ENCODE assay signal across 8 mouse cellular contexts in the genomic region with DNA sequence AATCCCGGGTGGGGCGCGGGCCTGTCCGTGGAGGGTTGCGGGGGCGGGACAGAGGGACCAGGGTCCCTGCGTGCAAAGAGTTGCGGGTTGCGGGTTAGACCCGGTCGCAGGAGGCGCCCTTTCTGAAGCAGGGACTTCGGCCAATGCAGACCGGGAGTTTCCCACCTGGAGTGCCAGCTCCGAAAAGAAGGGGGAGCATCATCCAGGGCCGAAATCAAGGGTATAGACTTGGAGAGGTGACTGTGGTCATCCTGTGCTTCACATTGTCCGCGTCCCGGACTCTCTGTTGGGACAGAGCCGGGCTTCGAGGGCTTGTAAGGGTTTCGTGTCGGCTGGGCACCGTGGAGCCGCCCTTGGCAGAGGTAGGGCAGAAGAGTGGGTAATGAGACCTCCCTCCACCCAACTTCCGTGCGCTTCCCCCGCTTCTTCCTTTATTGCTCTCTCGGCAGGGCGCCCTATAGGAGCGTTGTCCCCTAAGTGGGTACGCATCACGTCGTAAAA. TPM values are rescaled to one million over a fixed set of nuclear protein-coding genes. Genes with fewer than 3 reads are reported as not detected.
DNase-seq lines count a peak whose midpoint lies in the region; ATAC-seq and TF ChIP-seq lines count a peak whose summit lies in the region.

No protein-coding gene starts in this region.

- peak overlapping the region; percentile 90 for H3K27ac ChIP-seq in layer of hippocampus, adult 2 months
- peak overlapping the region; percentile 77 for H3K27ac ChIP-seq in kidney, embryonic 14.5 days (ENCODE audit: low read depth, low read length)
- peak overlapping the region; percentile 86 for H3K27ac ChIP-seq in liver, embryonic 13.5 days
- H3K27ac ChIP-seq in testis, adult 2 months (ENCODE audit: control insufficient read depth, insufficient read depth, low read depth, low read length), result peak overlapping the region; percentile 84

- peaks cover 8% of the 10 kb centered on the region for H3K36me3 ChIP-seq in kidney, embryonic 14.5 days (ENCODE audit: control insufficient read depth, insufficient read depth, low read length)
- peaks cover 16% of the 10 kb centered on the region for H3K36me3 ChIP-seq in liver, embryonic 13.5 days
- H3K36me3 ChIP-seq in testis, adult 2 months (ENCODE audit: control insufficient read depth, insufficient read depth, low read length), result no peaks in the 10 kb centered on the region

- DNase-seq in layer of hippocampus, adult 2 months (ENCODE audit: low spot score in 2 of 2), result peak; percentile 21 to 32
- DNase-seq in layer of hippocampus, adult 9-11 months, result no peak
- DNase-seq in cerebellum, postnatal 4 days (ENCODE audit: low spot score in 2 of 2), result peak; percentile 27 to 58
- DNase-seq in gastrocnemius, postnatal 4 days (ENCODE audit: low spot score in 2 of 2), result peak; percentile 48 to 56
- DNase-seq in liver, embryonic 13.5 days, result no peak
- DNase-seq in natural killer cell, adult 2 months (ENCODE audit: low spot score in 2 of 2), result peak; percentile 27 to 37

- H3K9ac ChIP-seq in kidney, embryonic 14.5 days (ENCODE audit: low read depth, low read length), result peak overlapping the region; percentile 63
- peak overlapping the region; percentile 88 for H3K9ac ChIP-seq in liver, embryonic 13.5 days

- peak; percentile 71 for ATAC-seq in kidney, embryonic 14.5 days (ENCODE audit: low FRiP score, low TSS enrichment)
- ATAC-seq in liver, embryonic 13.5 days (ENCODE audit: low read depth), result peak; percentile 58

- no peak for TF ChIP-seq POLR2A in testis, adult 2 months (IDR thresholded peaks at IDR 0.05; ENCODE audit: control insufficient read depth, low read depth, low read length)

- H3K4me1 ChIP-seq in kidney, embryonic 14.5 days (ENCODE audit: control insufficient read depth, insufficient read depth, low read length), result no peaks in the 10 kb centered on the region
- peaks cover 31% of the 10 kb centered on the region for H3K4me1 ChIP-seq in liver, embryonic 13.5 days (replicated peaks)
- peaks cover 2% of the 10 kb centered on the region; the same call in 1 of the 2 replicates for H3K4me1 ChIP-seq in testis, adult 2 months (ENCODE audit: control insufficient read depth, insufficient read depth, low read length)

- peak; percentile 32 for TF ChIP-seq CTCF in layer of hippocampus, adult 2 months (conservative IDR thresholded peaks at IDR 0.05)
- no peak; the same call in 1 of the 2 replicates for TF ChIP-seq CTCF in testis, adult 2 months (IDR thresholded peaks at IDR 0.05; ENCODE audit: control insufficient read depth, insufficient read depth, insufficient replicate concordance, low read depth, low read length)

- H3K4me2 ChIP-seq in kidney, embryonic 14.5 days (replicated peaks; ENCODE audit: low read depth, low read length), result peak overlapping the region; percentile 67
- H3K4me2 ChIP-seq in liver, embryonic 13.5 days, result peak overlapping the region; percentile 93

- no peaks in the 10 kb centered on the region for H3K27me3 ChIP-seq in kidney, embryonic 14.5 days (ENCODE audit: control insufficient read depth, insufficient read depth, low read length)
- H3K27me3 ChIP-seq in liver, embryonic 13.5 days, result no peaks in the 10 kb centered on the region
- H3K27me3 ChIP-seq in testis, adult 2 months (ENCODE audit: control insufficient read depth, insufficient read depth, low read length), result no peaks in the 10 kb centered on the region

- under 1% methylated on average over 34 of the region's 34 CpGs for WGBS in kidney, embryonic 14.5 days
- WGBS in liver, embryonic 13.5 days (ENCODE audit: insufficient replicate concordance), result under 1% methylated on average over 33 of the region's 34 CpGs

- no peaks in the 10 kb centered on the region for H3K9me3 ChIP-seq in kidney, embryonic 14.5 days (ENCODE audit: control insufficient read depth, low read length)
- no peaks in the 10 kb centered on the region for H3K9me3 ChIP-seq in liver, embryonic 13.5 days (replicated peaks)

- H3K4me3 ChIP-seq in layer of hippocampus, adult 2 months, result peak overlapping the region; percentile 82
- H3K4me3 ChIP-seq in kidney, embryonic 14.5 days (ENCODE audit: low read length), result peak overlapping the region; percentile 68
- peak overlapping the region; percentile 84 for H3K4me3 ChIP-seq in liver, embryonic 13.5 days (replicated peaks)
- H3K4me3 ChIP-seq in testis, adult 2 months (ENCODE audit: control insufficient read depth, low read depth, low read length), result peak overlapping the region; percentile 93

RNA-seq across cellular contexts. Expression of a gene that starts 0.6 kb away (rescaled TPM):
- total RNA-seq in layer of hippocampus, adult 2 months (2021), result 10 to 100 TPM; 41.6 to 44.0 TPM
- 10 to 100 TPM; 15.3 to 16.5 TPM for total RNA-seq in gastrocnemius, postnatal 4 days (2021)
- 17.0 and 20.8 TPM in 2 replicates for polyA plus RNA-seq in kidney, embryonic 14.5 days (2014; fragmentation: Nextera tagmentation; extraction: Ambion mirVana)
- 3.6 and 4.2 TPM in 2 replicates for polyA plus RNA-seq in liver, embryonic 13.5 days (2015; fragmentation: Nextera tagmentation; extraction: Ambion mirVana)
- polyA plus RNA-seq in testis, adult 2 months (2012; rRNA removed), result 17.5 and 20.3 TPM in 2 replicates

RNA-seq across cellular contexts. Expression of a gene that starts 0.8 kb away (rescaled TPM):
- total RNA-seq in layer of hippocampus, adult 2 months (2021), result 10 to 100 TPM; 39.0 to 41.2 TPM
- 10 to 100 TPM; 23.9 to 24.4 TPM for total RNA-seq in gastrocnemius, postnatal 4 days (2021)
- polyA plus RNA-seq in kidney, embryonic 14.5 days (2014; fragmentation: Nextera tagmentation; extraction: Ambion mirVana), result 24.0 and 36.6 TPM in 2 replicates
- polyA plus RNA-seq in liver, embryonic 13.5 days (2015; fragmentation: Nextera tagmentation; extraction: Ambion mirVana), result 12.4 and 14.4 TPM in 2 replicates
- polyA plus RNA-seq in testis, adult 2 months (2012; rRNA removed), result 80.9 and 83.4 TPM in 2 replicates

RNA-seq across cellular contexts. Expression of a gene that starts 19.3 kb away (rescaled TPM):
- under 1 TPM; 0.64 to 0.97 TPM for total RNA-seq in layer of hippocampus, adult 2 months (2021)
- 10 to 100 TPM; 28.6 to 29.1 TPM for total RNA-seq in gastrocnemius, postnatal 4 days (2021)
- polyA plus RNA-seq in kidney, embryonic 14.5 days (2014; fragmentation: Nextera tagmentation; extraction: Ambion mirVana), result 283 and 343 TPM in 2 replicates
- 121 and 141 TPM in 2 replicates for polyA plus RNA-seq in liver, embryonic 13.5 days (2015; fragmentation: Nextera tagmentation; extraction: Ambion mirVana)
- 0.56 and 0.63 TPM in 2 replicates for polyA plus RNA-seq in testis, adult 2 months (2012; rRNA removed)

Comparison
In these comparisons a context has a peak if more than half of its experiments do, and no peak if none do; other contexts are left out.
1. DNase-seq: peak in layer of hippocampus, adult 2 months (2 of 2), cerebellum, postnatal 4 days (2 of 2), gastrocnemius, postnatal 4 days (2 of 2) and natural killer cell, adult 2 months (2 of 2); none in layer of hippocampus, adult 9-11 months (single experiment) and liver, embryonic 13.5 days (single experiment).
2. RNA of a gene that starts 19.3 kb away (polyA plus RNA-seq): 283 to 343 TPM in kidney, embryonic 14.5 days and 121 to 141 TPM in liver, embryonic 13.5 days; 0.56 to 0.63 TPM in testis, adult 2 months; every median in the first group is over 10 times any median in the second.
3. Peak in every context shown above with its lines, with median percentiles within 50 percentile points of each other: H3K27ac ChIP-seq and H3K4me3 ChIP-seq.